Mouse (Mus musculus): ENCODE measurements at regions not wholly inside any gene's neighbourhood (a gene's known extent, or its start where the extent isn't known, plus 50 kb on each side); places are given as distances from the start of the nearest gene placed in this dataset.
A peak's percentile ranks its signal among the peaks of the same experiment; 100 is the strongest.

DNA sequence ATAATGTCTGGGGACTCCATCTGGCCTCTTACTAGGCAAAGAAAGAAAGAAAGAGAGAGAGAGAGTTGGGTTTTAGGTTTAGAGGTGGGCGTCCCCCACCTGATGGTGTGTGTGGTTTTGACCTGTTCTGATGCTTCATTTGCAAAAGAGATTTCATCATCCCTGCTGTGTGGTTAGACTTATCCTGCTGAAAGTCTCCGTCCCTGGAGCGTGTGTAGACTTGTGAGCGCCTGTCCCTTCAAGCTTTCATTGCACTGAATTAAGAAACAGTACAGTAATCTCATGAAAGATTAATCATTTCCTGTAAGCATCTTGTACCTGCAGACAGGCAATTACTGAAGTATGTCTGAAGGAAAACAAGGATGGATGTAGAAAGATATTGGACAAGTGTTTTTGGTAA, 2244.1 kb downstream of the 4930444P10Rik start:
- DNase-seq (ENCODE audit: low spot score in 2 of 2) = no peak
- intact Hi-C loops (cut with DNase I) = no loop called here

DNA sequence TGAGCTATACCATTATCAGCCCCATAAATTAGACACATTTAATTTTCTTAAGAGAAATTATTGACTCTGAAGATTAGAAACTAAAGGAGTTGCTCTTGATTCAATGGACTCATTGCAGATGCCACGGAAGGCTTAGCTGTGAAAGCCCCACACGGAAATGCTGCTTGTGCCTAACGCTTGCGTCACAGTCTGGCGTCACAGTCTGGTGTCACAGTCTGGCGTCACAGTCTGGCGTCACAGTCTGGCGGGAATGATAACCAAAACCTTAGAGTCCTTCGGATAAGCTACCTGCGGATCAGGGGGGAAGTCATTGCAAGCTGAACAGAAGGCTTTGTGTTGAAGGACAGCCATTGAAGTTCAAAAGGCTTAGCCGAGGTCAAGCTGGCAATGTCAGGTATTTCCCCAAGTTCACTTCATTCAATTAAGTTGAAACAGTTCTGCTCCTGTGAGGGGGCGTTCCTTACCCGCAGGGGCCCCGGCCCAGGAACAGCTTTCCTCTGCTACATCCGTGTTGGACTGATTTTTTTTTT, 2246.7 kb downstream of the 4930444P10Rik start:
- intact Hi-C loops (cut with DNase I) = no loop called here
- no peak for DNase-seq (ENCODE audit: low spot score in 2 of 2)

- intact Hi-C loops (cut with DNase I) = no loop called here
- DNase-seq (ENCODE audit: low spot score in 2 of 2) = no peak
Measured at GRCm38 (mm10) chr1:13840309-13840622, 2252.9 kb downstream of the 4930444P10Rik start.

GRCm38 (mm10) chr1:13839619-13840308, 2253.4 kb downstream of the 4930444P10Rik start:
- intact Hi-C loops (cut with DNase I) = no loop called here
- no peak for DNase-seq (ENCODE audit: low spot score in 2 of 2)

- intact Hi-C loops (cut with DNase I) = no loop called here
- no peak for DNase-seq (ENCODE audit: low spot score in 2 of 2)
Measured at GRCm38 (mm10) chr1:13834860-13835840, 2258.0 kb downstream of the 4930444P10Rik start.

GRCm38 (mm10) chr1:13807786-13808185, 2285.3 kb downstream of the 4930444P10Rik start:
- intact Hi-C loops (cut with DNase I) = no loop called here
- no peak for DNase-seq (ENCODE audit: low spot score in 2 of 2)

DNA sequence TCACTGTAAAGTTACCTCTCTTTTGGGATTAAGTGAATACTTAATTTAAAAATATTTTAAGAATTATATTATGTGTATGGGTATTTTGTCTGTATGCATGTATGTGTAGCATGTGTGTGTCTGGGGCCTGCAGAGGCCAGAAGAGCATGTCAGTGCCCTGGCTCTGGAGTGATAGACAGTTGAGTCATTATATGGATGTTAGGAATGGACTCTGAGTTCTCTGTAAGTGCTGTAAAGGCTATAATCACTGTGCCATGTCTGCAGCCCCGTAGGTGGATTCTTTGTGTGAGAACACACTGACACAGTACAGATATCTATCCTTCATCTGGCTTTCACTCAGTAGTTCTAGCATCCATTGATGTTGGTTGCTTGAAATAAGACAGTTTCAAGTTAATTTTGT, 2292.7 kb downstream of the 4930444P10Rik start:
- intact Hi-C loops (cut with DNase I) = no loop called here

GRCm38 (mm10) chr1:13798848-13799247, 2294.3 kb downstream of the 4930444P10Rik start:
- intact Hi-C loops (cut with DNase I) = loop anchor here (10.0 kb wide), 1 partner anchor 706 kb away; no protein-coding TSS in a partner anchor
- no peak for DNase-seq (ENCODE audit: low spot score in 2 of 2)

More for the DNA sequence above, 2292.7 kb downstream of the 4930444P10Rik start:
- no peak for DNase-seq (ENCODE audit: low spot score in 2 of 2)

GRCm38 (mm10) chr1:13795196-13795595, 2297.9 kb downstream of the 4930444P10Rik start:
- intact Hi-C loops (cut with DNase I) = loop anchor here (10.0 kb wide), 1 partner anchor 710 kb away; no protein-coding TSS in a partner anchor

DNA sequence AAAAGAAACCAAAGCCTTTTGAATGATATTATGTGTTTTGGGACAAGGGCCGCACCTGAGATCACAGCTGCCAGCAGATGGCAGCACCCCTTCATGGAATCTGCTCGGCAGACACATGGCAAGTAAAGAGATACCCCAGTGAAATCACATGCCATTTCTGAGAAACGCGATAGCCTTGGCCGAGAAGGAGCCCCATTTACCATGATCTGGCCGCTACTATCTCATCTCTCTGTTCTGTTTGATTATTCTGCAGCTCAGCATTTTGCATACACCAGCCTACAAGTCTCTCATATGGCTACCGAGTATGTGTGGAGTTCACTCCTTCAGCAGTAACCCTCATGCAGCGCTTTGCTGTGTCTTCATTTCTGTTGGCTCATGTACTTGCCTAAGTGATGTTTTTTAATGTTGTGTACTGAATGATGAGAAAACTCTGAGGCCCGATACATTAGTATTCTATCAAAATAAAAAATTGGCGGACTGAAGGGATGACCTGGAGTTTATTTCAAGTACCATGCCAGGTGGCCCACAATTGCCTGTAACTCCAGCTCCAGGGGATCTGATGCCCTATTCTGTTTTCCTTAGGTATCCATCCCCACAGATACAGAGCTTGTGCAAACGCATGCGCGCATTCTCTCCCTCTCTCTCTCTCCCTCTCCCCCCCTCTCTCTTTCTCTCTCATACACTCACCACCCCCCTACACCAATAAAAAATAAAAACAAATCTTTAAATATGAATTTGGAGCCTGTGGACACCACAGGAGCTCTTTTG, 2303.6 kb downstream of the 4930444P10Rik start:
- intact Hi-C loops (cut with DNase I) = loop anchor here (2.0 to 10.0 kb wide), 3 partner anchors 518 to 847 kb away; no protein-coding TSS in a partner anchor
- peak; percentile 86 to 89 for DNase-seq (ENCODE audit: low spot score in 2 of 2)

More at GRCm38 (mm10) chr1:13795196-13795595, 2297.9 kb downstream of the 4930444P10Rik start:
- no peak for DNase-seq (ENCODE audit: low spot score in 2 of 2)

GRCm38 (mm10) chr1:13787016-13787415, 2306.1 kb downstream of the 4930444P10Rik start:
- no peak for DNase-seq (ENCODE audit: low spot score in 2 of 2)
- intact Hi-C loops (cut with DNase I) = loop anchor here (5.0 kb wide), 1 partner anchor 520 kb away; no protein-coding TSS in a partner anchor

DNA sequence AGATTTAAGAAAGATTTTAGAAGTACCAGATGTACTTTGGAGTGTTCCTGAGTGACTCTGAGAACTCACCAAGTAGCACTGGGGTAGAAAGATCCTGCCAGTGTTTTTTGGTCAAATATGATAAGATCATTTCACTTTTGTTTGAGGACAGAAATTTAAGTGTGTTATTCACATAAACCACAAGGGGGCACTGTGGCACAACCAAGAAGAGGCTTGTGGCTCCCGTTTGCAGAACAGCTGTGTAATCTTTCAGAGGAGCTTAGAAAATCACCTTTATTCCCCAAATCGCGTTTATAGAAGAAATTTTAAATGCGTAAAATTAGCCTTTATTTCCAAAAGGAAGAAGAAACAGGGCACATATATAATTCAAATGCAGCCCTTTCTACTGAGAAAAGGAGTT, 2308.7 kb downstream of the 4930444P10Rik start:
- peak; percentile 55 to 66 for DNase-seq (ENCODE audit: low spot score in 2 of 2)

GRCm38 (mm10) chr1:13782633-13783032, 2310.5 kb downstream of the 4930444P10Rik start:
- intact Hi-C loops (cut with DNase I) = no loop called here
- no peak for DNase-seq (ENCODE audit: low spot score in 2 of 2)

More for the DNA sequence above, 2308.7 kb downstream of the 4930444P10Rik start:
- intact Hi-C loops (cut with DNase I) = no loop called here

- no peak for DNase-seq (ENCODE audit: low spot score in 2 of 2)
- intact Hi-C loops (cut with DNase I) = no loop called here
Measured at GRCm38 (mm10) chr1:13772106-13772505, 2321.0 kb downstream of the 4930444P10Rik start.

DNA sequence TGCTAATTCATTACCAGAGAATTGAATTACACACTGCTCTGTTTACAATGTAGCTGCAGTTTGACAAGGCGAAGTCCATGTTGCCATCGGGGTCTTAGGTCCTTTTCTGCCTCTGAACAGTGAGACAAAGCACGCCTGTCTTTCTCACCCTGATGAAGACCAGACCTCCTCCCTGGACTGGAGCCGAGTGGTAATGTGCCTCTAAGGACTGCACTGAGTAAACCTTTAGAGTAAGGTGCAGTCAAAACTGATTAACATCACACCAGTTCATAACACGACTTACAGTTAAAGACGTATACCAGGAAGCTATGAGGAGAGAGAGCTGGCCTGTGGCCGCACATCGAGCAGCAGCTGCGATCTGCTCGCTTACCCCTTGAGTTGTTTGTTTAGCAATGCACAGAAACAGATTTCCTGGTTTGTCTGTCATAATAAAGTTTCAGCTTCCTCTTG, 2322.1 kb downstream of the 4930444P10Rik start:
- intact Hi-C loops (cut with DNase I) = no loop called here
- DNase-seq (ENCODE audit: low spot score in 2 of 2) = no peak

DNA sequence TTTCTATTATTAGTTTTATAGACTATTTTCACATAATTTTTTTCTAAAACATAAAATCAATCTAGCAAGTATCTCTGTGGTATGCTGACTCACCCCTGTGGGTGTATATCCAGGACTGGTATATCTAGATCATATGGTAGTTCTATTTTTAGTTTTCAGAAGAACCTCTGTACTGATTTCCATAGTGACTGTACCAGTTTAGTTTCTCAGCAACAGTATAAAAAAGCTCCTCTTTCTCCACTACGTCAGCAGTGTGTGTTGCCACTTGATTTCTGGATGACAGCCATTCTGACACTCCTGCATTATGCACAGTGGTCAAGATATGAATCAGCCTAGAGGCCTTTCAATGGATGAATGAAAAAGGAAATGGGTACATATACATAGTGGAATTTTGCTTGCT, 2338.6 kb downstream of the A830018L16Rik start:
- DNase-seq (ENCODE audit: low spot score in 2 of 2) = peak; percentile 26 to 66
- intact Hi-C loops (cut with DNase I) = no loop called here

GRCm38 (mm10) chr1:13751381-13751780, 2337.5 kb downstream of the A830018L16Rik start:
- intact Hi-C loops (cut with DNase I) = no loop called here

More at GRCm38 (mm10) chr1:13751381-13751780, 2337.5 kb downstream of the A830018L16Rik start:
- no peak for DNase-seq (ENCODE audit: low spot score in 2 of 2)

All from left cerebral cortex, postnatal 14 days (tissue).